Mouse (Mus musculus) embryo, embryonic 10.5 days (tissue): Measurements from ENCODE around the gene Pdcd5.

Experiments used
- DNase-seq: peaks from one replicate; pipeline ENCODE4 v3.0.0-alpha.2; 2015; ENCODE audit warnings: low spot score

Pdcd5 gene

GRCm38 (mm10) chr7:35647101-35647698 is at the start of gene Pdcd5:
TSS of gene Pdcd5 (minus strand) at chr7:35647521.
- DNase-seq, result peak; percentile 96

GRCm38 (mm10) chr7:35692641-35693040 is 45.3 kb upstream of the Pdcd5 start:
- no peak for DNase-seq

- no peak for DNase-seq
Observed at GRCm38 (mm10) chr7:35692117-35692516, 44.8 kb upstream of the Pdcd5 start.

GRCm38 (mm10) chr7:35688781-35689349 is 41.5 kb upstream of the Pdcd5 start:
- no peak for DNase-seq

GRCm38 (mm10) chr7:35688276-35688675 is 41.0 kb upstream of the Pdcd5 start:
- no peak for DNase-seq

GRCm38 (mm10) chr7:35687229-35687628 is 39.9 kb upstream of the Pdcd5 start:
- DNase-seq, result peak; percentile 68

GRCm38 (mm10) chr7:35686756-35687155 is 39.4 kb upstream of the Pdcd5 start:
- peak; percentile 73 for DNase-seq

- DNase-seq, result no peak
Observed at GRCm38 (mm10) chr7:35686216-35686615, 38.9 kb upstream of the Pdcd5 start.

GRCm38 (mm10) chr7:35683409-35684122 is 36.2 kb upstream of the Pdcd5 start:
- DNase-seq, result no peak

- no peak for DNase-seq
Observed at GRCm38 (mm10) chr7:35681559-35681958, 34.2 kb upstream of the Pdcd5 start.

- no peak for DNase-seq
Observed at GRCm38 (mm10) chr7:35678976-35679375, 31.7 kb upstream of the Pdcd5 start.

GRCm38 (mm10) chr7:35668066-35669041 is 21.0 kb upstream of the Pdcd5 start:
- DNase-seq, result peak; percentile 83

- DNase-seq, result no peak
Observed at GRCm38 (mm10) chr7:35663790-35664376, 16.6 kb upstream of the Pdcd5 start.

- DNase-seq, result peak; percentile 37
Observed at GRCm38 (mm10) chr7:35659173-35659572, 11.9 kb upstream of the Pdcd5 start.

GRCm38 (mm10) chr7:35657829-35658228 is 10.5 kb upstream of the Pdcd5 start:
- no peak for DNase-seq

GRCm38 (mm10) chr7:35651583-35652270 is 4.4 kb upstream of the Pdcd5 start:
- no peak for DNase-seq

GRCm38 (mm10) chr7:35650716-35651410 is 3.5 kb upstream of the Pdcd5 start:
- no peak for DNase-seq

- DNase-seq, result no peak
Observed at GRCm38 (mm10) chr7:35649071-35649470, 1.8 kb upstream of the Pdcd5 start.

GRCm38 (mm10) chr7:35648239-35649069 is 1.1 kb upstream of the Pdcd5 start:
- DNase-seq, result no peak
